Mouse (Mus musculus) ovary, postnatal 14 days (tissue): Measurements from ENCODE around the gene Il24.
A peak's percentile ranks its signal among the peaks of the same experiment; 100 is the strongest.

ENCODE experiments used
- DNase-seq: peaks from one replicate; pipeline ENCODE4 v3.0.0; 2022; ENCODE audit warnings: low spot score

The Il24 gene

GRCm38 (mm10) chr1:130887354-130887753 lies at the start of gene Il24:
Gene Il24 (minus strand): TSS chr1:130887454.
- no peak for DNase-seq

GRCm38 (mm10) chr1:130936351-130936750 lies 49.1 kb upstream of the Il24 start:
- no peak for DNase-seq

DNA sequence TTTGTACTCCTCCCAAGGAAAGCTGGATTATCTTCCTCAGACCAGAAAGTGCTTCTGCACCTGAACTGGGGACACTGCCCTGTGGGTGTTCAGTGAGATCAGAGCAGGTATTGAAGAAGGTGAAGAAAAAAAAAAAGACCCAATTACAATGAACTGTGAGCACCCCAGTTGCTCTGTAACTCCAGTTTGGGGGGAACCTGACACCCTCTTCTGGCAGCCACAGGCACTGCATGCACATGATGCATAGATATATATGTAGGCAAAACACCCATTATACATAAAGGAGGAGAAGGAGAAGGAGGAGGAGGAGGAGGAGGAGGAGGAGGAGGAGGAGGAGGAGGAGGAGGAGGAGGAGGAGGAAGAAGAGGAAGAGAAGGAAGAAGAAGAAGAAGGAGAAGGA lies 39.2 kb upstream of the Il24 start:
- no peak for DNase-seq

GRCm38 (mm10) chr1:130918323-130918980 lies 31.2 kb upstream of the Il24 start:
- DNase-seq: no peak

GRCm38 (mm10) chr1:130911401-130912010 lies 24.3 kb upstream of the Il24 start, which contains the start of gene Il20:
Gene Il20 (minus strand): TSS chr1:130911451.
- DNase-seq: no peak

- no peak for DNase-seq
Observed at GRCm38 (mm10) chr1:130902505-130902904, 15.3 kb upstream of the Il24 start.

DNA sequence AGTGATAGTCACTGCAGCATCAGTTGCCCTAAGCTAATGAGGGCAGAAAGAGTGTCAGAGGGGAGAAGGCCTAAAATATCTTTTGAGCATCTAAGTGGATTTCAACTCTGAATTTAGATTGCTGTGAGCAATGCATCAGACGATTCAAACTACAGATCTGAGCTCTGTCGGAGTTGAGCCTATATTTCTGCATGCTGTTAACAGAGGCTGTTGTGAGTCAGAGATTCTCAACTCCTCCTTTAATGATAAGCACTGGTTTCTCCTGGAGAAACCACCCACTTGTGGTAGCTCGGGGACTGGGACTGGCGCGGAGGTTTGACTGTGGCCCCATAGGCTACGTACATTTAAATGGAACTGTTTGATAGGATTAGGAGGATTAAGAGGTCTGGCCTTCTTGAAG lies 7.2 kb upstream of the Il24 start:
- DNase-seq: no peak

- DNase-seq: no peak
Observed at GRCm38 (mm10) chr1:130893329-130894040, 6.2 kb upstream of the Il24 start.

DNA sequence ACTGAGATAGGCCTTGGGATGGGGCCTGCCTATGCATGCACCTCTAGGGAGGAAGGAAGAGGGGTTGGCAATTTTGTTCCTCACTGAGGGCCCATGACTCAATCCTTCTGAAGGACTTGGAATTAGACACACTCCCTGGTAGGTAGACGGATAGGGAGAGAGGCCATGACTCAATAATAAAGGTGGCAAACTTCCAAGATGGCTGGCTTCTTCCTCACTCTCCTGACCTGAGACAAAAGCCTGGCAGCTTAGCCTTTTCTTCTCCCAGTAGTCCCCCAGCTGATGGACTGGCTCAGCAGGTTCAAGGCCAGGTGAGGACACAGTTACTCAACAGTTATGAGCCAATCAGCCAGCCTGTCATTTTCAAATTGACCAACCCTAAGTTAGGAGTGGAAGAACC lies 5.2 kb upstream of the Il24 start:
- DNase-seq: no peak

DNA sequence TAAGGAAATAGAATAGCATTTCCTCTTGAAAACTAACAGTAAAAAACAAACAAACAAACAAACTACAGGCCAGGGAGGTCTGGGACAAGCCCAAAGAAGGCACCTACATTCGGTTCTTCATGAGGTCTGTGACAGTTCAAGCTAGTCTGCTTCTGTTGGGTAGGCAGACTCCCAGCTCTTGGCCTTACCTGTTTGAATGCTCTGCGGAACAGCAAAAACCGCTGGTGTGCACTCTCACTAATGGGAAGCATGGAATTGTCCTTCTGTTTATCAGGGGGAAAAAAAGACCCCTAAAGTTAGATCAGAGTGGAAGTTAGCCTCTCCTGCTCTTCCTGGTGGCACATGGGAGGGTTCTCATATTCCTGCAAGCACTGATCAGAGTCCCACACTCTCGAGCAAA lies 4.1 kb downstream of the Il24 start:
- DNase-seq: no peak

- DNase-seq: no peak
Observed at GRCm38 (mm10) chr1:130879927-130880326, 7.3 kb downstream of the Il24 start.

DNA sequence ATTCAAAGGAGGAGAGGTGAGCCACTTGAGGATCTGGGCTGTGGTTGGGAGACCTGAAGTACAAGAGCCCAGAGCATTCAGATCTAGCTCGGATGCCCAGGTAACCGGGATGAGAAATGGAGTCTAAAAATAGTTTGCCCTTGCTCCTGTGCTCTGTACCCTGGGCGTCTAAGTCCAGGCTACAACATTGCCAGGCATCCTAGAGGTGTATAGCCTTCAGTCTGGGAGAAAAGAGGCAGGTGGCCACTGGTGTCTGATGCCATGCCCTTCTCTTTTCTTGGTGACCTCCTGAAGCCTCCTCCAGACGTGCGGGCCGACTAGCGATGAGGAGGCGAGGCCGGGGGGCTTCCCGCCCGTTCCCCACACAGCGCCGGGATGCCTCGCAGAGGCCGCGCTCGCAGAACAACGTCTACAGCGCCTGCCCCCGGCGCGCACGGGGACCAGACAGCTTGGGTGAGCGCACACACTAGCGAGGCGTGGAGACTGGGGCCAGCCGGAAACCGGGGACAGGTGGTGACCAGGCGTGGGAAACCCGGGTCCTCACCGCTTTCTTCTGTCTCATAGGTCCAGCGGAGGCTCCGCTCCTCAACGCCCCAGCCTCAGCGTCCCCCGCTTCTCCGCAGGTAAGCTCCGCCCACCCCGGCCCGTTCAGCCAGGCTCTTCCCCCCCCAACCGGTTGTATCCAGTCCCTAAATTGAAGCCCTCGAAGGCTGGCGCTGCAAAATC lies 9.2 kb downstream of the Il24 start:
- DNase-seq: no peak

DNA sequence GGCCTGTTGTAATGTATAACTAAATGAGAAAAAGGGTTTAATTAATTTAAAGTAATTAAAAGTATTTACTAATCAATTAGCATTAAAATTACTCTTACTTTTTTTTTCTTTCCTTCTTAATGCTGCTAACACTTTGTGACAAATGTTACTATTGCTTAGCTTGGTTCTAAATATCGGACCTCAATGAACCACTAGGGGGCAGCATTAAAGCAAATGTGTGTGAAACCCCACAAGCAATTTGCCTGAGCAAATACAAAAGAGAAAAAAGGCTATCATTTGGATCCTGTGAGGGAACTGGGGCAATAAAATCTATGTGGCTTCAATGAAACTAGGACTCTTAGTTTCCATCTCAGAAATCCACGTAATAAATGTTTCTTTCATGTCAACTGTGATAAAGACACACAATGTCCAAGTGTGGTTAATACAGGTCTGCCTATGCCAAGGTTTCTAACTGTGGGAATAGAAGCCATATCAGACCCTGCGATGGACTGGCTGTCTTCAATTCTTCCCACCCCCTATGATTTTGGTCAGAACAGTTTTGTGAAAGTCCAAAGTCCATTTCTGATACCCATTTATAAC lies 10.2 kb downstream of the Il24 start:
- peak; percentile 54 for DNase-seq

DNA sequence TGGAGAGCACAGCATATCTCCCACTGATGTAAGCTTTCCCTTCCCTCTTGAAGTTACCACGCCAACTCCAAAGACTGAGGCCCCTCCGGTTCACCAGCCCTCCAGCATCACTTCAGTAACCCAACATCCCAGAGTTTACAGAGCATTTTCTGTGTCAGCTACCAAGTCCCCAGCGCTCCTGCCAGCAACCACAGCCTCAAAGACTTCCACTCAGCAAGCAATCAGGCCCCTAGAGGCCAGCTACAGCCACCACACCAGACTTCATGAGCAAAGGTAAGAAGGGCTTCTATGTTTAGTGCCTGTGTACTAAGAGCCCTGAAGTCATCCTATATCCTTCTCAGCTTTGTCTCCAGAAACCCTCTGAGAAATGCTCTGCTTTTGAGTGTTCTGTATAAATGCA lies 11.3 kb downstream of the Il24 start:
- DNase-seq: no peak

DNA sequence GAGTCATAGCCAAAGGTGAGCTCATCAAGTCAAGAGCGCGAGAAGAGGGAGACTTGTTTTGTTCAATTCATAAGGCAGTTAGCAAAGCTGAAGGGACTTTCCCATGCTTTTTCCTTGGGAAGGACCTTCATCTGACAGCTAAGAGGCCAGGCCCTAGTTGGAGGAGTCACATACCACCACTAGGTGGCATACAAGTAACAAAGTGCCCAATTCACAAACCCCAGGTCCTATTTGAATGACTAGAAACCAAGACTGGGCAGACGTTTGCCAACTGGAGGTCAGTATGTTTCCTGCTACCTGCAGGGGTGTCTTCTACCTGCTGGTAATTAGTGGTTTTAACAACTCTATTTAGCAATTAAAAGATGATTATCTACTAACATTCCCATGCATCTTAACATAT lies 12.1 kb downstream of the Il24 start:
- peak; percentile 25 for DNase-seq

DNA sequence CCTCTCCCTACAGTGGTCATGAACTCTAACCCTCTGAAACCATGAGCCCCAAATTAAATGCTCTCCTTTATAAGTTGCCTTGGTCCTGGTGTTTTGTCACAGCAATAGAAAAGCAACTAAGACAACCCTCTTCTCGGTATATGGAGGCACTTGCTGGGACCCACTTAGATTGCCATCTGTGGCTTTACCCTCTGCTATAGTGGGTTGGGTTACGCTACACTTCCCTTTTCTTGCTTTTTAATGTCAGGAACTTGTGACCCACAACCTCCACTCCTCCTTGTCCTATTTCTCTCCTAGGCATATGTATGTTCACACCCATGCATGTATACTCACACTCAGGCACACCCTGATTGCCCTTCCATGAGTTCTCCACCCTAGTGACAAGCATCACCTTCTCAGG lies 14.3 kb downstream of the Il24 start:
- DNase-seq: no peak

GRCm38 (mm10) chr1:130865541-130866221 lies 21.6 kb downstream of the Il24 start, which contains the start of gene Fcmr:
Gene Fcmr (plus strand): TSS chr1:130865669.
- DNase-seq: no peak

- no peak for DNase-seq
Observed at GRCm38 (mm10) chr1:130864741-130865140, 22.5 kb downstream of the Il24 start.

GRCm38 (mm10) chr1:130864238-130864637 lies 23.0 kb downstream of the Il24 start:
- no peak for DNase-seq

- no peak for DNase-seq
Observed at GRCm38 (mm10) chr1:130857456-130857855, 29.8 kb downstream of the Il24 start.

GRCm38 (mm10) chr1:130855723-130856122 lies 31.5 kb downstream of the Il24 start:
- no peak for DNase-seq

GRCm38 (mm10) chr1:130854819-130855218 lies 32.4 kb downstream of the Il24 start:
- no peak for DNase-seq
